Mouse (Mus musculus): ENCODE results near the gene Fkbp8.
"Not testable (repeated sequence)": the region's sequence is repeated elsewhere in the genome, so short reads cannot be mapped to it uniquely, and the experiment has no call there.

The Fkbp8 gene

DNA sequence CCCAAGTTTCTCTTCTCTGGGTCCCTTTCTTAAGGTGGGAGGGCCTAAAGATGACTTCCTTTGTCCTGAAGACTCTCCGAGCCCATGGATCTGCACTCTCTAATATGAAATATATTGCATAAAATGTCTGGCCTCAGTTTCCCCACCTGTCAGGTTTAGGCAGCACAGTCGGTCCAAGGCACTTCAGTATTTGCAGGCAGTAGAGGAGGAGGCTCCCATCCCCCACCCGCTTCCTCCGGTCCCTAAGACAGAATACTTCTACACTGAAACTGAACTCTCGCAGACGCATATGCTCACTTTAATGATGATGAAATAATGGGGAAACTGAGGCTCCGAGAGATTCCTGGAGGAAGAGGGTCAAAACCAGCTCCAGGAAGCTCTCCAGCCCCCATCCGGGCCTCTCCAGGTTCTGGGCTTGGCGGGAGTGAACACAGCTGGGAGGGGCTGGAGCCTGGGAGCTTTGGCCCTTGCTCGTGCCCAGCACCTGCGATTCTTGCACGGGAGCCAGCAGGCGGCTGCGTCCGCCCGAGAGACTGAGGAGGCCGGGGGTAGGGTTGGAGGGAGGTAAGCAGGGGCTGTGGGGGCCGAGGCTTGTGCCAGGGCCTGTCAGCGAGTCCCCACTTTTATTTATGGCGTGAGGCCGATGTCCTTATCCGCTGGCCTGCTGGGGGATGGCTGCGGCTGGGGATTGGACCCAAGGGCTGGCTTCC is 25.5 kb upstream of the Fkbp8 start:
- DNase-seq (ENCODE audit: extremely low spot score): no peak

DNA sequence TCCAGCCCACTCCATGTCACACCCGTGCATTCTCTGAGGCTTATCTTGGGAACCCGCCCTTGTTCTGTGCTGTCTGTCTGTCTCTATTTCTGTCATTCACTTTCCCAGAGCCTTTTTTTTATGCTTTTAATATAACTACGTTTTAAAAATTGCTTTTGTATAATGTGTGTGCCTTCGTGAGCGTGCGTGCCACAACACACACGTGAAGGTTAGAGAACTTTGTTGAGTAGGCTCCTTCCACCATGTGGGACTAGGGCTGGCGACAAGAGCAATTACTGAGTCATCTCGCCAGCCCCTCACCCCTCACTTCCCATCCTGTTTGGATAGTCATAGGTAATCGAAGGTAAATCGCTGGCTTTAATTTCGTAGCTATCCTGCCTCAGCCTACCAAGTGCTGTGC is 25.0 kb upstream of the Fkbp8 start:
- no peak for DNase-seq (ENCODE audit: extremely low spot score)

DNA sequence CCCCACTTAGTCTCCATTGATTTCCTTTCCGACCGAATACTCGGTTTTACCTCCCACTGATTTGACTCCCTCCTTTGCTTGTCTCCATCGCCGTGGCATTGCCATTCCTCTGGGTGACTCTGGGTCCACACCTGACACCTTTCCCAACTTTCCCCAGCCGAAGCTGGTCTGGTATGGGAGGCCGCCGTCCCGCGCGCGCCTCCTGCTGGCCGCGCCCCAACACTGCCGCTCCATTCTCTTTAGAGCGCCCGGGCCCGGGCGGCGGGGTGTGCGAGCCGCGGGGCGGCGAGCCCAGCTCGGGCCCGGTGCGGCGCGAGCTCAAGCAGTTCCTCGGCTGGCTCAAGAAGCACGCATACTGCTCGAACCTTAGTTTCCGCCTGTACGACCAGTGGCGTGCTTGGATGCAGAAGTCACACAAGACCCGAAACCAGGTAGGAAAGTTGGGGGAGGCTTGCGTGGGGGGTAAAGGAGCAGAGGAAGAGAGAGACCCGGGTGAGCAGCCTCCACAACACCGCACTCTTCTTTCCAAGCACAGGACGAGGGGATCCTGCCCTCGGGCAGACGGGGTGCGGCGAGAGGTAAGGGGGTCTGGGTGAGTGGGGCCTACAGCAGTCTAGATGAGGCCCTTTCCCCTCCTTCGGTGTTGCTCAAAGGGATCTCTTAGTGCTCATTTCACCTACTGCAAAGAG is 24.3 kb upstream of the Fkbp8 start:
- DNase-seq (ENCODE audit: extremely low spot score): peak; percentile 79

DNA sequence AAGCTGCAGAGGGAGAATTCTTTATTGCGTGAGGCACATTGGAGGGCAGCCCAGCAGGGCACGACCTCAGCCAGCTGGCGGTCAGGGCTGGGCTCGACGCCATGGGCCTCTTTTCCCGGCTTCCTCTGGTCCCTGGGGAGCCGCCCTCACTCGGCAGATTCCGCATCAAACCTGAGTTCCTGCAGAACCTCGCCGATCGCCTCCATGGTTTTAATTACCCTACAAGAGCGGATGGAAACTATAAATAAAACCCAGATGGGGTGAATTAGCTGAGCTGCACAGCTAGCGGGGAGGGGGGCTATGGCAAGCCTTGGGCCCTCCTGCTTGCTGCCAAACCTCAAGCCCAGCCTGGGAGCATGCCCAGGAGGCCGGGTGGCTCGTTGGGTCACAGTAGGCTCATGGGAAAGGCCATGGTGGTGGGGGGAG is 23.2 kb upstream of the Fkbp8 start:
- peak; percentile 47 for DNase-seq (ENCODE audit: extremely low spot score)

DNA sequence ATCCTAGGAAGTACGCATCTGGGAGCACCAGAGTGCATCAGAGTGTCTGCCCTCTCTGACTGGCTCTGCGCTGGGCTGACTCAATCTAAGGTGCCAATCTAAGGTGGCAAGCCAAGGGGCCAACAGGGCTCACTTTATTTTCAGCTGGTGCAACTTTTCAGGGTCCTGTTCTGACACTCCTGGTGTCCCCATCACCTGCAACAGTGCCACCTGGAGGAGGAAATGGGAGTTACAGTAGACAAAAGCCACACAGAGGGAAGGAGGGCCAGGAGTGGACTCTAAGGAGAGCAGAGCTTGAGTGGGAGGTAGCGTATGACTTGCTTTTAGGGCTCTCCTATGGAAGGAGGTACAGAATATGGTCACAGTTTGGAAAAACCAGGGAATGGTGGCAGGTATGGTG is 22.7 kb upstream of the Fkbp8 start:
- peak; percentile 87 for DNase-seq (ENCODE audit: extremely low spot score)

DNA sequence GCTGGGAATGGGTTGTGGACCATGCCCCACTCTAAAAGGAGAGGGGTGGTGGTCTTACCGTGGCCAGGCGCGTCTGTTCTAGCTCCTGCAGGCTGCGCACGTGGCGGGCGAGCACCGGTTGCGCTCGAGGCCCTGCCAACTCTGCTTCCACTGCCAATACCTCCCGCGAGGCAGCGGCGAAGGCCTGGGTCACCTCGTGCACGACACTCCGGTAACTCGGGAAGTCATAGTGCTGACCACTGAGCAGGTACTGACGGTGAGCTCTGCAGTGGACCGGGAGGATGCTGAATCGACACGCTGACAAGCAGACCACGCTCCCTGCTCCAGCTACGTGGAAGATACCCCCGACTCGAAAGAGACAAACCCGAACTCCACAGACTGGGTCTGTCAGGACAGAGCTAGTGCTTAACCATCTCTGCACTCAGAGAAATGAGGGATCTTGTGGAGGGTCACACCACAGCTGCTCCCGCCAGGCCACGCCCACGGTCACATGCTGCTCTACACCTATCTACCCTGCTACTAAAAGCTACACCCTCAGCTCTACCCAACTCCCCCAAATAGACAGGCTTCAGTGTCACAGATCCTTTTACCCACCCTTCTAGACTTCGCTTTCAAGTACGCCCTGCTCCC is 21.7 kb upstream of the Fkbp8 start:
- DNase-seq (ENCODE audit: extremely low spot score): no peak

DNA sequence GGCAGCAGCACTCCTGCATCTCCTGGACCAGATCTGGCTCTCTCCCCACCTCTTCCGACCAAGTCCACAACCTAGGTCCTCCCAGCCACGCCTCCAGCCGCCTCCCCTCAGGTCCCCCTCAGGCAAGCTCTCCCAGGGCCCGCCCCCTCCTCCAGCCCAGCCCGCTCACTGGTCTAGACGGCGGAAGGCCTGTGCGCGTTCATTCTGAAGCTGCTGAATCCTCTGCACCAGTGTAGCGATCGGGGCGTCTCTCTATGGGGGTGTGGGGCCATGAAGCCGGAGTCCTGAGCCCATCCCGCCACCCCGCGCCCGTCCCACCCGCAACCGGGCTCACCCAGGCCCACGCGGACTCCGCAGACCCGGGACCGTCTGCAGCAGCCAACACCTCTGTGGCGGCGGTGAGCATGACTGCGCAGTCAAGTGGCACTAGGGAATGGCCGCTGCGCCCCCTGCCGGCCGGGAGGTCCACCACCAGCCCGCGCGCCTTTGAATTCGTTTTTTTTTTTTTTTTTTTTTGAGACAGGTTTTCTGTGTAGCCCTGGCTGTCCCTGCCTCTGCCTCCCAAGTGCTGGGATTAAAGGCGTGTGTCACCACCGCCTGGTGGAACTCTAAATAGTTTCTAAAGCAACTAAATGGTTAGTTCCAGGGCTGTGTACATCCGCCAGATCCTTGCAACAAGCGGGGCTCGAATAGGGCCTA is 21.0 kb upstream of the Fkbp8 start, which contains the start of gene Rex1bd:
Gene Rex1bd (minus strand): TSS at position 425 of the 699 bp plus-strand sequence.
- DNase-seq (ENCODE audit: extremely low spot score): peak; percentile 98

DNA sequence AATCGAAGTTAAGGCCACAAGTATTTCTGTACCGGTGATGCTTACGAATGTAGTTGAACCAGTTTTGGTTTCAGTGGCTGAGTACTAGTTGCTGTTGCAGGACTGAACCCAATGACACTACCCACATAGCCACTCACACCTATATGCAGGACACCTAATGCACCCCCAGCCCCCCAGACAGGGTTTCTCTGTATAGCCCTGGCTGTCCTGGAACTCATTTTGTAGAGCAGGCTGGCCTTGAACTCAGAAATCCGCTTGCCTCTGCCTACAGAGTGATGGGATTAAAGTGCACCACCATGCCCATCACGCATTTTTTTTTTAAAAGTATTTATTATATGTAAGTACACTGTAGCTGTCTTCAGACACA is 20.5 kb upstream of the Fkbp8 start:
- DNase-seq (ENCODE audit: extremely low spot score): no peak

DNA sequence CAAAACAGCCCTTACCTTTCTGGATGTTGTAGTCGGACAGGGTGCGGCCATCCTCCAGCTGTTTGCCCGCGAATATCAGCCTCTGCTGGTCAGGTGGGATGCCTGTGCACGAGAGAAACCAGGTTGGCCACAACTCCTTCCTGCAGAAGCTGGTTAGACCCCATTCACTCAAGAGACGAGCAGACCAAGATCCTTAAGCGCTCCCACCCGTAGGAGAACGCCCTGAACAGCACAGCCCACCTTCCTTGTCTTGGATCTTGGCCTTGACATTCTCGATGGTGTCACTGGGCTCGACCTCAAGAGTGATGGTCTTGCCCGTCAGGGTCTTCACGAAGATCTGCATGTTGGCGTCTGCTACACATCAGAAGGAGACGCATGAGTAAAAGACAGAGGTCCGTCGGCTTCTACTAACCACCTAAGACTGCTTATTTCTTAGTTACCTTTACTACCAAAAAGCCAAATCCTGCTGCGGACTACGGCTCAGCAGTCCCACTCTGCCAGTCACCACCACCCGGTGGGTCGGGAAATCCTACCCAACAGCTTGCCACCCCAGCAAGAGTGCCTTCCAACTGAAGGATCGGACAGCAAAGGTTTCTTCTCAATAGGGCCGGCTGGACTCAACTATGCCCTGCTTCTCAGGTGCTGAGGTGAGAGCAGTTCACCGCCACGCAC is 18.1 kb upstream of the Fkbp8 start:
- DNase-seq (ENCODE audit: extremely low spot score): no peak

DNA sequence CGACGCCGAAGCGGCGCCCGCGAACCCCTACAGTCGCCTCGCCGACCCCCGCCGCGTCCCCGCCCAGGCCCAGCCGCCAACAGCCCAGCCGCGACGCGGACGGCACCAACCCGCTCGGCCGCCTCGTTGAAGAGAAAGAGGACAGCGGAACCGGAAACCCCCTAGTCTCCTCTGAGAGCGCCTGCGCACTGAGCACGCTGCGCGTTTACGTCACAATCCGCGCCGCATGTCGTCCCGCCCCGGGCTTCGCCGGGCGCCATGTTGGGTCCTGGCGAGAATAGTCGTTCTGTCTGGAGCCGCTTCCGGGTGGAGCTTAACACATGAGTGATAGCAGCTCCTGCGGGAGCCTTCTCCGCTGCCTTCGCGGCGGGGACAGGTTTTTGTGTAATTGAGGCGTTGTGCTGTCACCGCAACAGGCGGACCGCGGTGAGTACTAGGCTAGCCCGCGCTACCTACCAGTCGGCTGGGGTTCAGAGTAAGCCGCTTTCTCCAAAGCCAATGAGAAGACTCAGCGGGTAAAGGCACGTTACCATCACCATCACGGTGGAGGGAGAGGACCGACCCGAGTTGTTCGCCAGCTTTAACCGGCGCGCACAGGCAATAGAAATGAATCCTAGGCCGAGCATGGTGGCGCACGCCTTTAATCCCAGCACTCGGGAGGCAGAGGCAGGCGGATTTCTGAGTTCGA is 17.2 kb upstream of the Fkbp8 start, which contains the start of gene Uba52:
Gene Uba52 (minus strand): TSS at position 574 of the 688 bp plus-strand sequence.
- peak; percentile 96 for DNase-seq (ENCODE audit: extremely low spot score)

DNA sequence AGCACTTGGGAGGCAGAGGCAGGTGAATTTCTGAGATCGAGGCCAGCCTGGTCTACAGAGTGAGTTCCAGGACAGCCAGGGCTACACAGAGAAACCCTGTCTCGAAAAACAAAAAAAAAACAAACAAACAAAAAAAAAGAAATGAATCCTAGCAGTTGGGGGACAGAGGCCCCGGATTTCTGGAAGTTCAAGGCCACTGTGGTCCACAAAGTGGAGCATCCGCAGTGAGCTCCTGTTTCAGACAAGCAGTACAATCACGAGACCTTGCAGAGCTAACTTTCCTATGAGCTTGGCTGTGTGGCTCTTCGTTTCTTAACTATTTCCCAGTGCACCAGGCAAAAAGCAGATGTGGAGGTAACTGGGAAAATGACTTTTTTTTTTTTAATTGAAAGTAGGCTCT is 16.4 kb upstream of the Fkbp8 start:
- not testable (repeated sequence) for DNase-seq (ENCODE audit: extremely low spot score)

DNA sequence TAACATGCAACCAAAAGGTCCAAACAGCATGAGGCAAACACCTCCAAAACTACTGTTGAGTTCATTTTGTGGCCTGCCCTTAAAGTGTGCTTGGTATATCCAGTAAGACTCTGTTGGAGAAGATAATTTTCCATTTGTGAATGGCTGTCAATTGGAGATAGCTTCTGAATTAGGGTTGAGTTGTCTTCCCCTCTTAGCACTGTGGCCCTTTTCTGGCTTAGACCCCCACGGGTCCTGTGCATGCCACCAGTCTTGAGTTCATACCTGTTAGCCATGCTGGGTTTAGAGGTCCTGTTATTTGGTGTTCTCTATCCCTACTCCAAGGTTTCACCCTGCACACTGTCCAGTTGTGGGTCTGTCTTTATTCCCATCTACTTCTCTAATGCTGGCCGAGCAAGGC is 15.8 kb upstream of the Fkbp8 start:
- no peak for DNase-seq (ENCODE audit: extremely low spot score)

DNA sequence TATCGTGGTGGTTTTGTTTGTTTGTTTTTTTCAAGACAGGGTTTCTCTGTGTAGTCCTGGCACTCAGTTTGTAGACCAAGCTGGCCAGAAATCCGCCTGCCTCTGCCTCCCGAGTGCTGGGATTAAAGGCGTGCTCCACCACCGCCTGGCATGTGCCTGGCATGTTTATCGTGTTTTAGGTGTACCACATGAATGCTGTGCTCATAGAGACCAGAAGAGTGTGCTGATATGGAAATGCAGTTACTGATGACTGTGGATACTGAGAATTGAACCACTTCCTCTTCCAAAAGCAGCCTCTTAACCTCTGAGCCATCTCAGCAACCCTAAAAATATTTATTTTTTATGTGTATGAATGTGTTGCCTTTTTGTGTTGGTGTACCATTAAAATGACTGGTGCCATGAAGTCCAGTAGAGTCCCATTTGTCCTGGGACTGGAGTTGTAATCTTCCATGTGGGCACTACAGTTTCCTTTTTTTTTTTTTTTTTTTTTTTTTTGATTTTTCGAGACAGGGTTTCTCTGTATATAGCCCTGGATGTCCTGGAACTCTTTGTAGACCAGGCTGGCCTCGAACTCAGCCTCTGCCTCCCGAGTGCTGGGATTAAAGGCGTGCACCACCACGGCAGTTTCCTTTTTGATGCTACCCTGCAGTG is 15.1 kb upstream of the Fkbp8 start:
- DNase-seq (ENCODE audit: extremely low spot score): no peak

DNA sequence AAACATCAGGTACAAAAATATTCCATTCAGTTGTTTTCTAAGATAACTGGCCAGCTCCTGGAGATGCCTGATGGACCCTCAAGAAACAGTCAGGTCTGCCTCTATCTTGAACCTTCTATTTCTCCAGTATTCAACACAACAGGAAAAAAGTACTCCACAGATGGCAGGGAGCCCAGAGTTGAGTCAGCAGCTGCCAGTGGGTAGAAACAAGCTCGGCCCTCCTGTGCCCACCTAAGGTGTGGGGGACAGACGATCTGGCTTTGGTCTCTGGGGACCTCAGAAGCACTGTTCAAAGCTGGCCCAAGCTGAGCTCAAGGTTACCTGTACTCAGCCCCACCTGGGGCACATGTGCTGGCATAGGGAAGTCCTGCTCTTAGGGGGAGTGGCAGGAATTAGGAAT is 14.1 kb upstream of the Fkbp8 start:
- DNase-seq (ENCODE audit: extremely low spot score): no peak

DNA sequence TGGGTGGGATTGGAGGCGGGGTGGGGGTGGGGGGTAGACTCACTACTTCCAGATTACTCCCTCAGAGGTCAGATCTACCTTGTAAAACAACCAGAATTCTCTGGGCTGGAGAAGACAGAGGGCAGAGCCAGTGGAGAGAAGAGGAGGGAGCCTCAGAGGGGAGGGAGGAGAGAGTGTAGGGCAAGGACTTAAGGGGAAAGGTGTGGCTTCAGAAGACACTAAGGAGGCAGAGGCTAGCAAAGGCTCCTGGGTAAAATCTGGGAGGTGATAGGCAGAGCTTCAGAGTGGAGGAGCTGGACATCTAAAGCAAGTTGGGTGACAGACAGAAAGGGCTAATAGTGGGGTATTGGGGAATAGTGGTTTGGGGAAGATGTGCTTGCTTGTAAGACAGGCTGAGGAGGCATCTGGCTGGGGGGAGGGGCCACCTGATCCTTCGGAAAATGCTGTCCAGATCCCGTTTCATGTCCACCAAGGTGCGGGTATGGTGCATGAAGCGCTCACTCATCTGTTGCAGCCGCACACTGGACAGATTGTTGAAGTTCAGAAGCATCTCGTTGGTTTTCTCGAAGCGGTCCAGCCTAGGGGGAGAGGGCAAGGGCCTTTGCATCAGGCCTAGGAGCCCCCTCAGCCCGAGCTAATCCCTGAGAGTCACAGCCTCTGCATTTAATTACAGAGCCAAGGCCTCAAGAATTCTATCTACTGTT is 9.4 kb upstream of the Fkbp8 start:
- no peak for DNase-seq (ENCODE audit: extremely low spot score)

DNA sequence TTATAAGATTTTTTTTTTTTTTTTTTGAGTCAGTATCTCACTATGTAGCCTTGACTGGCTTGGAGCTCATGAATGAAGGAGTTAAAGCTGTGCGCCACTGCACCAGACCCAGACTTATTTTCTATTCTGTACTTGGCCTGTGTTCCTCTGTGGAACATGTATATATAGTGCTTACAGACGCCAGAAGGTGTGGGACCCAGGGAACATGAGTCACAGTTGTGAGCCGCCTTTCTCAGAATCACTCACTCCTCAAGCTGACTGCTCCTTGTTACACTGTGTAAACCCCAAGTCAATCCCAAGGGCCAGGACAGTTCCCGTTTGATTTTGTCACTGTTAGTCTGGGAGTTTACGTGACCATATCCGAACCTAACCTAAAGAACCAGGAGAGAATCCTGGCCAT is 8.5 kb upstream of the Fkbp8 start:
- DNase-seq (ENCODE audit: extremely low spot score): no peak

DNA sequence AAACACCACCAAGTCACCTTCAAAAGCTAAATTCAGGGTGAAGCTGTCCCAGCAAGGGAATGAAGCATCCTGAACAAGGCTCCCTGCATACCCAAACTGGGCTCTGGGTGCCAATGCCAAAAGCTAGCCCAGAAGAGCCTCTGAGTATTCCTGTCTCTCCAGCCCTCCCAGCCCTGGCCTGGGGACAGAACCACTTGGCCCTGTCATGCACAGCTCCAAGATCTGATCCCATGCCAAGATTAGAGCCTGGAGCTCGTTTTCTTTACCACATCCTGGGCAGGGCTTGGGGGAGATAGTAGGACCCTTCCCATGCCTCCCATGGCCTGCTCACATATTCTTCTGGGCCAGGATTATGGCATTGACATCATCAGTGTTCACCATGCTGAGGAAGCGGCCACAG is 7.9 kb upstream of the Fkbp8 start:
- no peak for DNase-seq (ENCODE audit: extremely low spot score)

DNA sequence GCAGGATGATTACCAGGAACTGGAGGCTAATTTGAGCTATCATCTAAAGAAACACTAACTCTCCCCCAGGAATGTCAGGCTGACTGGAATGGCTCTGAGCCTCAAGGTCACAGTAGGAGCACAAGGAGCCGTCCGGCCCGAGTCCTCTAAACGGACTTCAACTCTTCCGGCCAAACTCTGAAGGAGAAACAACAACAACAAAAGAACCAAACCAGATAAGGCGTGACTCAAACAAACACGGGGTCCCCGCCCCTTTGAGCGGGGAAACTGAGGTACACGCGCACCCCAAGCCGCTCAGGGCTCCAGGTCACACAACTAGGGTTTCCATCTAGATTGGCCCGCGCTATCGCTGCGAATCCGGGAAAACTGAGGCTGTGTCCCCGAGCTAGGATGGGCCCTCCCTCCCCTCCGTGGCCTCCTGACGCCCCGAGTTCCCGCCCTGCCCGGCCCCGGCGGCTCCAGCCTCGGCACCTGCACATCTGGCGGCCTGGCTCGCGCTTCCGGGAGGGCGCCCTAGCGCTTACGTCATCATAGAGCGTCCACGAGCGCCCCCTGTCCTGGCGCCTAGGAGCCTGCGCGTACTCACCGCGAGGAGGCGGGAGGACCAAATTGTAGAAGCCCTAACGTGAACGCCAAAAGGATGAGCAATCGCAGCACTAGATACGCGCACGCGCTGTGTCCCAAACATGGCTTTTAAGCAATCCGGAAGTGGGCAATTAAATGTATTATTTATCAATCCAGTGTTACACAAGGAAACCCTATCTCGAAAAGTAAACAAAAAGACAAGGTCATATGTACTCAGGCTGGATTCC is 4.7 kb upstream of the Fkbp8 start:
- DNase-seq (ENCODE audit: extremely low spot score): peak; percentile 95

DNA sequence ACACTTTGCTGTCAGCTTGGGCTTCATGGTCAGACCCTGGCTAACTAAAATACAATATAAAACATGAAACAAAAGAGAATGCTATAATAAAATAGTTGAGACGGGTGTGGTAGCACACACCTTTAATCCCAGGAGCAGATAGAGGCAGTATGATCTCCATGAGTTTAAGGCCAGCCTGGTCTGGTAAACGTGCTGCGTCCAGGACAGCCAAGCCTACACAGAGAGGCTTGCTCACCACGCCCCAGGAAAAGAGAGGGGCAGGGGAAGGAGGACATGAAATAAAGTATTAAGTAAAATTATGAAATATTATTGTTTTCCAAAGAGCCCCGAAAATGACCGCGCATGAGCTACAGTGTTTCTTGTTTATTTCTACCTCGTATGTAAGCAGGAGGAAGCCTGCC is 413 bp upstream of the Fkbp8 start:
- DNase-seq (ENCODE audit: extremely low spot score): no peak
